Mouse (Mus musculus): ENCODE results near the gene Tmem220. TPM values are rescaled to one million over a fixed set of nuclear protein-coding genes. Genes with fewer than 3 reads are reported as not detected.
A peak's percentile ranks its signal among the peaks of the same experiment; 100 is the strongest.

Gene Tmem220
- polyA plus RNA-seq, 1 experiment from 2014 or later, result 1.3 TPM

- DNase-seq (ENCODE audit: low spot score), result peak; percentile 75
- Histone ChIP-seq H3K9me3 (ENCODE audit: control insufficient read depth, low read length) (no peaks in the 10 kb centered on the region), H3K4me1 (ENCODE audit: control insufficient read depth, insufficient read depth, low read length) (no peaks in the 10 kb centered on the region), H3K27ac (replicated peaks; ENCODE audit: low read depth, low read length) (no peak overlapping the region), H3K27me3 (ENCODE audit: control insufficient read depth, insufficient read depth, low read length) (peaks cover 13% of the 10 kb centered on the region), H3K9ac (ENCODE audit: low read length) (no peak overlapping the region), H3K4me2 (ENCODE audit: low read depth, severe bottlenecking) (no peak overlapping the region), H3K36me3 (ENCODE audit: control insufficient read depth, insufficient read depth, low read length) (no peaks in the 10 kb centered on the region), H3K4me3 (ENCODE audit: low read depth, low read length) (no peak overlapping the region)
- ATAC-seq (ENCODE audit: insufficient number of reproducible peaks, low FRiP score, low TSS enrichment, low read depth), result no peak
- 5% methylated on average over 3 of the region's 3 CpGs for WGBS
Observed at GRCm38 (mm10) chr11:67080168-67080567, 55.2 kb downstream of the Tmem220 start.

- no peak overlapping the region for H3K4me3 ChIP-seq (ENCODE audit: low read depth, low read length)
- peak; percentile 80 for ATAC-seq (ENCODE audit: insufficient number of reproducible peaks, low FRiP score, low TSS enrichment, low read depth)
- H3K4me2 ChIP-seq (ENCODE audit: low read depth, severe bottlenecking), result no peak overlapping the region
- no peak overlapping the region for H3K9ac ChIP-seq (ENCODE audit: low read length)
- H3K4me1 ChIP-seq (ENCODE audit: control insufficient read depth, insufficient read depth, low read length), result no peaks in the 10 kb centered on the region
- DNase-seq (ENCODE audit: low spot score), result peak; percentile 75
- H3K9me3 ChIP-seq (ENCODE audit: control insufficient read depth, low read length), result no peaks in the 10 kb centered on the region
- WGBS, result 5% methylated on average over 11 of the region's 11 CpGs
- peaks cover 13% of the 10 kb centered on the region for H3K27me3 ChIP-seq (ENCODE audit: control insufficient read depth, insufficient read depth, low read length)
- H3K36me3 ChIP-seq (ENCODE audit: control insufficient read depth, insufficient read depth, low read length), result no peaks in the 10 kb centered on the region
- H3K27ac ChIP-seq (replicated peaks; ENCODE audit: low read depth, low read length), result no peak overlapping the region
Observed at GRCm38 (mm10) chr11:67081125-67081649, 56.2 kb downstream of the Tmem220 start.

- Histone ChIP-seq H3K4me1 (ENCODE audit: control insufficient read depth, insufficient read depth, low read length) (no peaks in the 10 kb centered on the region), H3K9me3 (ENCODE audit: control insufficient read depth, low read length) (no peaks in the 10 kb centered on the region), H3K9ac (ENCODE audit: low read length) (no peak overlapping the region), H3K4me3 (ENCODE audit: low read depth, low read length) (no peak overlapping the region), H3K27ac (replicated peaks; ENCODE audit: low read depth, low read length) (no peak overlapping the region), H3K4me2 (ENCODE audit: low read depth, severe bottlenecking) (no peak overlapping the region), H3K27me3 (ENCODE audit: control insufficient read depth, insufficient read depth, low read length) (peaks cover 13% of the 10 kb centered on the region), H3K36me3 (ENCODE audit: control insufficient read depth, insufficient read depth, low read length) (no peaks in the 10 kb centered on the region)
- no peak for DNase-seq (ENCODE audit: low spot score)
- 89% methylated on average over 7 of the region's 7 CpGs for WGBS
- no peak for ATAC-seq (ENCODE audit: insufficient number of reproducible peaks, low FRiP score, low TSS enrichment, low read depth)
Observed at GRCm38 (mm10) chr11:67082188-67082587, 57.2 kb downstream of the Tmem220 start.

GRCm38 (mm10) chr11:67082793-67083192 lies 57.8 kb downstream of the Tmem220 start:
- no peaks in the 10 kb centered on the region for H3K4me1 ChIP-seq (ENCODE audit: control insufficient read depth, insufficient read depth, low read length)
- WGBS, result 81% methylated on average over 13 of the region's 13 CpGs
- no peak overlapping the region for H3K27ac ChIP-seq (replicated peaks; ENCODE audit: low read depth, low read length)
- ATAC-seq (ENCODE audit: insufficient number of reproducible peaks, low FRiP score, low TSS enrichment, low read depth) (no peak), DNase-seq (ENCODE audit: low spot score) (no peak)
- no peak overlapping the region for H3K4me3 ChIP-seq (ENCODE audit: low read depth, low read length)
- H3K9ac ChIP-seq (ENCODE audit: low read length), result no peak overlapping the region
- no peak overlapping the region for H3K4me2 ChIP-seq (ENCODE audit: low read depth, severe bottlenecking)
- H3K9me3 ChIP-seq (ENCODE audit: control insufficient read depth, low read length), result no peaks in the 10 kb centered on the region
- no peaks in the 10 kb centered on the region for H3K36me3 ChIP-seq (ENCODE audit: control insufficient read depth, insufficient read depth, low read length)
- H3K27me3 ChIP-seq (ENCODE audit: control insufficient read depth, insufficient read depth, low read length), result peaks cover 13% of the 10 kb centered on the region

- H3K27ac ChIP-seq (replicated peaks; ENCODE audit: low read depth, low read length), result no peak overlapping the region
- ATAC-seq (ENCODE audit: insufficient number of reproducible peaks, low FRiP score, low TSS enrichment, low read depth) (no peak), DNase-seq (ENCODE audit: low spot score) (no peak)
- no peaks in the 10 kb centered on the region for H3K4me1 ChIP-seq (ENCODE audit: control insufficient read depth, insufficient read depth, low read length)
- no peaks in the 10 kb centered on the region for H3K9me3 ChIP-seq (ENCODE audit: control insufficient read depth, low read length)
- H3K27me3 ChIP-seq (ENCODE audit: control insufficient read depth, insufficient read depth, low read length), result peaks cover 13% of the 10 kb centered on the region
- no peaks in the 10 kb centered on the region for H3K36me3 ChIP-seq (ENCODE audit: control insufficient read depth, insufficient read depth, low read length)
- H3K4me2 ChIP-seq (ENCODE audit: low read depth, severe bottlenecking), result no peak overlapping the region
- no peak overlapping the region for H3K9ac ChIP-seq (ENCODE audit: low read length)
- no peak overlapping the region for H3K4me3 ChIP-seq (ENCODE audit: low read depth, low read length)
- 75% methylated on average over 6 of the region's 6 CpGs for WGBS
Observed at GRCm38 (mm10) chr11:67083239-67083638, 58.3 kb downstream of the Tmem220 start.

GRCm38 (mm10) chr11:67083712-67084340 lies 58.9 kb downstream of the Tmem220 start:
- Histone ChIP-seq H3K4me3 (ENCODE audit: low read depth, low read length) (no peak overlapping the region), H3K9me3 (ENCODE audit: control insufficient read depth, low read length) (no peaks in the 10 kb centered on the region), H3K27me3 (ENCODE audit: control insufficient read depth, insufficient read depth, low read length) (peaks cover 13% of the 10 kb centered on the region), H3K36me3 (ENCODE audit: control insufficient read depth, insufficient read depth, low read length) (no peaks in the 10 kb centered on the region), H3K9ac (ENCODE audit: low read length) (no peak overlapping the region), H3K4me1 (ENCODE audit: control insufficient read depth, insufficient read depth, low read length) (no peaks in the 10 kb centered on the region), H3K27ac (replicated peaks; ENCODE audit: low read depth, low read length) (no peak overlapping the region), H3K4me2 (ENCODE audit: low read depth, severe bottlenecking) (no peak overlapping the region)
- ATAC-seq (ENCODE audit: insufficient number of reproducible peaks, low FRiP score, low TSS enrichment, low read depth) (no peak), DNase-seq (ENCODE audit: low spot score) (no peak)
- WGBS, result 40% methylated on average over 32 of the region's 32 CpGs

Other genes starting within 250 kb of the Tmem220 start
- gene Pirt, start 113.2 kb upstream of the Tmem220 start, polyA plus RNA-seq (2014; fragmentation: Nextera tagmentation; extraction: Ambion mirVana), result not detected in 2 replicates
- gene Tmem238l, start 68.5 kb upstream of the Tmem220 start, polyA plus RNA-seq (2014; fragmentation: Nextera tagmentation; extraction: Ambion mirVana), result not detected in 2 replicates
- 33.2 and 35.3 TPM in 2 replicates for gene Adprm, start 27.4 kb downstream of the Tmem220 start, polyA plus RNA-seq (2014; fragmentation: Nextera tagmentation; extraction: Ambion mirVana)
- 21.7 and 23.2 TPM in 2 replicates for gene Sco1, start 27.5 kb downstream of the Tmem220 start, polyA plus RNA-seq (2014; fragmentation: Nextera tagmentation; extraction: Ambion mirVana)
- gene Myh3, start 53.1 kb downstream of the Tmem220 start, polyA plus RNA-seq (2014; fragmentation: Nextera tagmentation; extraction: Ambion mirVana), result 4.4 and 4.7 TPM in 2 replicates
- gene Myh2, start 145.9 kb downstream of the Tmem220 start, polyA plus RNA-seq (2014; fragmentation: Nextera tagmentation; extraction: Ambion mirVana), result not detected in 2 replicates
- gene Myh1, start 174.9 kb downstream of the Tmem220 start, polyA plus RNA-seq (2014; fragmentation: Nextera tagmentation; extraction: Ambion mirVana), result 0.19 and 0.20 TPM in 2 replicates
- 0.35 and 0.48 TPM in 2 replicates for gene Myh4, start 212.9 kb downstream of the Tmem220 start, polyA plus RNA-seq (2014; fragmentation: Nextera tagmentation; extraction: Ambion mirVana)

Data from limb, embryonic 11.5 days (tissue).